Mouse (Mus musculus) stomach, embryonic 16.5 days (tissue): ENCODE data around the gene Gltpd2. TPM values are rescaled to one million over a fixed set of nuclear protein-coding genes. Genes with fewer than 3 reads are reported as not detected.
"Not testable (repeated sequence)": the region's sequence is repeated elsewhere in the genome, so short reads cannot be mapped to it uniquely, and the experiment has no call there.

Experiments
- ATAC-seq: fragments of 200-750 bp; cut with Nextera tagmentation; 2 replicates; pipeline ENCODE4 v1.8.0; 2017; ENCODE audit warnings: moderate number of reproducible peaks, moderate TSS enrichment; ENCODE audit not compliant: insufficient read depth, low FRiP score
- H3K27ac ChIP-seq: fragments of 300-500 bp; sonication (generic); 2 replicates; pipeline ENCODE4 v1.5.1; 2014; ENCODE audit warnings: low read length
- H3K27me3 ChIP-seq: fragments of 300-500 bp; sonication (generic); 2 replicates; pipeline ENCODE4 v1.6.1; 2014; ENCODE audit warnings: low read length, control low read depth, mixed read lengths; ENCODE audit not compliant: control insufficient read depth, insufficient read depth
- H3K36me3 ChIP-seq: fragments of 300-500 bp; sonication (generic); 2 replicates; pipeline ENCODE4 v1.6.1; 2014; ENCODE audit warnings: low read length; ENCODE audit not compliant: control insufficient read depth, insufficient read depth
- H3K4me1 ChIP-seq: fragments of 300-500 bp; sonication (generic); 2 replicates; pipeline ENCODE4 v1.6.1; 2014; ENCODE audit warnings: low read length, control low read depth, mixed read lengths; ENCODE audit not compliant: control insufficient read depth, insufficient read depth
- H3K4me2 ChIP-seq: fragments of 300-500 bp; sonication (generic); 2 replicates; pipeline ENCODE4 v1.6.1; 2014; ENCODE audit warnings: low read depth, low read length, mixed read lengths
- H3K4me3 ChIP-seq: fragments of 300-500 bp; sonication (generic); replicated peaks from 2 replicates; pipeline ENCODE4 v1.5.1; 2014; ENCODE audit warnings: mild to moderate bottlenecking, low read length
- H3K9ac ChIP-seq: fragments of 300-500 bp; sonication (generic); 2 replicates; pipeline ENCODE4 v1.6.1; 2014; ENCODE audit warnings: low read length
- H3K9me3 ChIP-seq: fragments of 300-500 bp; sonication (generic); replicated peaks from 2 replicates; pipeline ENCODE4 v1.6.1; 2016; ENCODE audit warnings: low read length, control low read depth; ENCODE audit not compliant: control insufficient read depth
- WGBS: fragments of 180-500 bp; shearing (Covaris S2); extraction: QIAGEN DNeasy Blood & Tissue Kit; methylation state at CpG from one replicate; pipeline ENCODE4 v1.1.7; 2014; 5-methylcytosine and 5-hydroxymethylcytosine counted together
- polyA plus RNA-seq: library from polyadenylated mRNA; unstranded; fragments of >200 nt; fragmentation: Nextera tagmentation; extraction: Ambion mirVana; gene quantifications from 2 replicates; pipeline ENCODE4 v1.2.1, GENCODE M21; 2015

The Gltpd2 gene
- polyA plus RNA-seq = 1.9 and 2.0 TPM in 2 replicates

DNA sequence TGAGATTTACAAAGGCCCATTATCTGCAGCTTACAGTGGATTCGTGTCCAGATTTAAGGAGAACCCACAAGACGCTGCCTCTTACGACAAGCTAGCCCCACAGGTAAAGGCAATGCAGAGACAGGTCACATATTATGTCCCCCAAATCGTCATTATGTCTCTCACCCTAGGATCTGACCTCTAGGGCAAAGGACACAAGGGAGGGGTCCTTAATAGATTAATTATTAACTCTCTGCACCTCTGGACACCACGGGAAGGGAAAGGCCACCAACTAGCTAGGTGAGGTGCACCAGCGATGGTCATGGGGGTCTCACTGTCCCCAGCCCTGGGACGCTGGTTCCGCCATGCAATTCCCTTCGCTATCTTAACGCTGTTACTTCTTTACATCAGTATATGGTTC lies at the start of gene Gltpd2:
Gene Gltpd2 (plus strand): TSS at position 274 of the 400 bp plus-strand sequence.
- no peaks in the 10 kb centered on the region for H3K4me1 ChIP-seq
- WGBS = 77% methylated on average over 10 of the region's 10 CpGs
- H3K4me2 ChIP-seq = peak within 1 kb of the TSS; percentile 63
- H3K27ac ChIP-seq = peak within 1 kb of the TSS; percentile 83; the same call in 1 of the 2 replicates
- no peaks in the 10 kb centered on the region for H3K36me3 ChIP-seq
- peak within 1 kb of the TSS; percentile 76 for H3K9ac ChIP-seq
- no peaks in the 10 kb centered on the region for H3K9me3 ChIP-seq
- H3K27me3 ChIP-seq = no peaks in the 10 kb centered on the region
- peak within 1 kb of the TSS; percentile 47 for H3K4me3 ChIP-seq
- ATAC-seq = no peak

DNA sequence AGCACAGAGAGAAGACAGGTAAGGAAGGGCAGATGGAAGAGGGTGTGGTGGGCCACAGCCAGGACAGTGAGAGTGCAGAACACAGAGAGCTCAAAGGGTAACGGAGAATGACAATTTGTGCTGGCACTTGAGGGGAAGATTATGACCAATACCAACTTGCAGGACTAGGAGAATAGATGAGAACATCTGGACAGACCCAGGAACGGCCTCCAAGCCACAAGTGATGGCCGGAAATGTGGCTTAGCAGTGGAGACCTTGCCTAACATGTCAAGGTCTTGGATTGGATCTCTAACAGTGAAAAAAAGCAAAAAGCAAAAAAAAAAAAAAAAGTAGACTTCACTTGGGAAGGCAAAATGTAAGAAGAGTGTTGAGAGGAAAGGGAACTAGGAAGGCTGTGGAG lies 49.2 kb upstream of the Gltpd2 start:
- Histone ChIP-seq H3K36me3 (no peaks in the 10 kb centered on the region), H3K4me1 (peaks cover 11% of the 10 kb centered on the region), H3K27me3 (peaks cover 3% of the 10 kb centered on the region; the same call in 1 of the 2 replicates), H3K27ac (no peak overlapping the region), H3K4me3 (no peak overlapping the region), H3K9me3 (no peaks in the 10 kb centered on the region), H3K4me2 (no peak overlapping the region), H3K9ac (no peak overlapping the region)
- WGBS = 88% methylated on average over 3 of the region's 3 CpGs
- ATAC-seq = no peak

DNA sequence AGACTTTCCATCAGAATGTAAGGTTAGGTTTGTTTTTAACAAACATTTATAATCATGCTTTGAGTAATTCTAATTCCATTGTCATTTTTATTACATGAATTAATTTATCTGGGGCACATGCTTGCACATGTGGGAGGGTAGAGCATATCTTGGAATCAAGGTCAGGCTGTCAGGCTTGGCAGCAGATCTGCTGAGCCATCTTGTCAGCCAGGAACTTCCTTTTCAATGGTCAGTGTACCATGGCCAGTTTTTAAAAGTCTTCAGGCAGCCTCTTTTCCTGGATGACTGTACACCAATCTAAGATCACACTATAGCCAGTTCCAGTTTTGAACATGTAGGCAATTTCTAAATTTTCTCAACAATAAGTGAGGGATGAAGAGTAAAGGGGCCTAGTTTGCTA lies 46.3 kb upstream of the Gltpd2 start:
- Histone ChIP-seq H3K27ac (no peak overlapping the region), H3K4me2 (no peak overlapping the region)

DNA sequence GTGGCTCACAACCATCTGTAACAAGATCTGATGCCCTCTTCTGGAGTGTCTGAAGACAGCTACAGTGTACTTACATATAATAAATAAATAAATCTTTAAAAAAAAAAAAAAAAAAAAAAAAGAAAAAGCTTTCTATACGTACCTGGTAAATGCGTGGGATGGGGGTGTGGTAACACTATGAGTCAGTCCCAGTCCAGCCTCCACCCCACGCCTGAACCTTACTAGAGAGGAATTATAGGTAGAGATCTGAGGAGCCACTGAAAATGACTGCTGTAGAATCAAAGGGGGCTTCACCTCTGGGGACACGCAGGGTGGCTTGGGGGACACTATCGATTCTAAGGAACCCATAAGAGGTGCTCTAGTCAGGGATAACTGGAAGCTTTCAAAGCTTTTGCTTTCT lies 45.7 kb upstream of the Gltpd2 start:
- H3K4me3 ChIP-seq, H3K27ac ChIP-seq, H3K4me2 ChIP-seq, ATAC-seq, H3K36me3 ChIP-seq, H3K9me3 ChIP-seq, H3K27me3 ChIP-seq, H3K9ac ChIP-seq, H3K4me1 ChIP-seq: not testable (repeated sequence)
- 82% methylated on average over 5 of the region's 5 CpGs for WGBS

More for the DNA sequence above, 46.3 kb upstream of the Gltpd2 start:
- Histone ChIP-seq H3K36me3 (no peaks in the 10 kb centered on the region), H3K27me3 (no peaks in the 10 kb centered on the region), H3K4me3 (no peak overlapping the region), H3K4me1 (peaks cover 4% of the 10 kb centered on the region; the same call in 1 of the 2 replicates), H3K9me3 (no peaks in the 10 kb centered on the region), H3K9ac (no peak overlapping the region)
- no peak for ATAC-seq

DNA sequence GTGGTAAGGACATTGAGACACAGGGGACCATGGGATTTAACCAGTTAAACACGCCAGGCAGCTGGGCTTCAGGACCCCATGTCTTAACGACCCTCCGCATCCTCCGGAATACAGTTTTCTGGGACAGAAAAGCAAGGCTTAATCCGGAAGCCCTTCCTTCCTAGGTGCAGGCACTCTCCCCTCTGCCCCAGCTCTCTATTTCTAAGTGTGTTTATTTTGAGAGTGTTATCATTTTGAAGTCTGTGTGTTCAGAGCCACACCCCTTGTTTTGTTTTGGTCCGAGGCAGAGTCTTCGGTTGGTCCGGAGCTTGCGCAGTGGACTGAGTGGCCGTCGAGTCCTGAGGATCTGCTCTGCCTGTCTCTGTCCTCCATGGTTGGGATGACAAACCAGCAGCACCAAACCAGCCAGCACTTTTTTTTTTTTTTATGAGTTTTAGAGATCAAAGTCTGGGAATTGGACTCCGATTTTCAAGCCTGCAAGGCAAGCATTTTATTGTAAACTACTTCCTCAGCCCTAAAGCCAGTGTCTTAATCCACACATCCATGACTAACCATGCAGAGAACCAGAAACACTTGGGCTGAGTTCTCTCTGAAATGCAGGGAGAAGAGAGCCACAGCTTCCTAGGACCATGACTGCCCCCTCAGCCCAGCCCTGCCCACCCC lies 44.0 kb upstream of the Gltpd2 start:
- Histone ChIP-seq H3K27ac (no peak overlapping the region), H3K4me1 (no peaks in the 10 kb centered on the region), H3K4me2 (0 out of 2 replicates have a peak overlapping the region, but pooled peaks have one; percentile 1), H3K9ac (no peak overlapping the region), H3K9me3 (no peaks in the 10 kb centered on the region), H3K27me3 (no peaks in the 10 kb centered on the region), H3K36me3 (no peaks in the 10 kb centered on the region), H3K4me3 (no peak overlapping the region)
- 57% methylated on average over 12 of the region's 12 CpGs for WGBS
- ATAC-seq = no peak

DNA sequence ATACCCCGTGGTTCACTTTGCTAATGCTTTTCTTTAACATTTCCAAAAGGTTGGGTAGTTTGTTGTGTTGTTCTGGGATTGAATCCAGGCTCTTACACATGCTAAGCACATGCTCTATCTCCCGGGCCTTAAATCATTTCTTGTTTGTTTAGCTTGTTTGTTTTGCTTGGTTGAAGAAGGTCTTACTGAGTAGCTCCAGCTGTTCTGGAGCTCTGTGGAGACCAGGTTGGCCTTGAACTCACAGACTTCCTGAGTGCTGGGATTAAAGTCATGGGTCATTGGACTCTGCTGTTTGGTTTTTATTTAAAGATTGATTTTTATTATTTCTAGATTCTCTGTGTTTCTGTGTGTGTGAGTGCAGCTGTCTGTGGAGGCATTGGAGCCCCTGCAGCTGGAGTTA lies 33.5 kb upstream of the Gltpd2 start:
- WGBS = 34% methylated on average over 2 of the region's 2 CpGs
- ATAC-seq = no peak
- Histone ChIP-seq H3K4me1 (no peaks in the 10 kb centered on the region), H3K36me3 (no peaks in the 10 kb centered on the region), H3K9me3 (no peaks in the 10 kb centered on the region), H3K9ac (no peak overlapping the region), H3K4me3 (no peak overlapping the region), H3K27ac (no peak overlapping the region), H3K4me2 (no peak overlapping the region), H3K27me3 (no peaks in the 10 kb centered on the region)

DNA sequence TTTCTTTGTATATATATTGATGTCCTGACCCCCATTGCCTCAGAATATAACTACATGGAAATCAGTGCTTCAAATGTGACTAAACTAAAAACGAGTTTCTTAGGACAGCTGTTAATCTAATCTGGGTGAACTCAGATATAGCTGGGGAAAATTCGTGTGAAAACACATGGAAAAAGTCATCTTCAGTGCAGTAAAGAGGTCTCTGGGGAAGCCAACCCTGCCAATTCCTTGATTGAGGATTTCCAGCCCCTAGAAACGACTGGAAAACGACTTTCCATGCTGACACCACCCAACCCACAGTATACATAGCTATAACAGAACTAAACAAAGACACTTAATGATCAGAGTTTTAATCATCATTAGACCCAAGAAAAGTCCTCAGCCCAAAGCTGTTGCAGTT lies 31.2 kb upstream of the Gltpd2 start:
- Histone ChIP-seq H3K4me2 (no peak overlapping the region), H3K4me1 (no peaks in the 10 kb centered on the region), H3K9ac (no peak overlapping the region), H3K9me3 (0 out of 2 replicates have a peak, but pooled peaks cover 3% of the 10 kb centered on the region), H3K27me3 (no peaks in the 10 kb centered on the region), H3K36me3 (no peaks in the 10 kb centered on the region), H3K27ac (no peak overlapping the region), H3K4me3 (no peak overlapping the region)
- 35% methylated on average over 4 of the region's 4 CpGs for WGBS
- no peak for ATAC-seq

DNA sequence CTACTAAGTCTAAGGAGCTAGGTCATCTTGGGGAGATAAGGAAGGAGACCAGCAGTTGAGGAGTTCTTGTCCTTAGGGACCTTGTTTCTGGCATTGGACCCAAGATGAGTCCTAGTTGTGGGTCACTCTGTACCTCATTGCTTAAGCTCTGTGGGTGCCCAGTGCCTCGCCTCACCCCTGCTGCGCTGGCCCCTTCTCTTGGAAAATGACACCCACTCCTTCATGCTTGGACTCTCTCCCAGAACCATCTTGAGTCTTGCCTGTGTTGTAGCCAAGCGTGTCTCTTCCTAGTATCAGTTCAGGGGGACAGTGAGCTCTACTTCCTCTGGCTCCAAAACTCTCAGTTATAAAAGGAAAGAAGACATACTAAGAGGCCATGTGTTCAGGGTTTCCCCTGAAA lies 29.9 kb upstream of the Gltpd2 start:
- no peak overlapping the region for H3K4me3 ChIP-seq
- H3K27me3 ChIP-seq = no peaks in the 10 kb centered on the region
- no peak for ATAC-seq
- no peak overlapping the region for H3K27ac ChIP-seq
- H3K36me3 ChIP-seq = no peaks in the 10 kb centered on the region
- 87% methylated on average over 3 of the region's 3 CpGs for WGBS
- no peaks in the 10 kb centered on the region for H3K4me1 ChIP-seq
- 0 out of 2 replicates have a peak, but pooled peaks cover 3% of the 10 kb centered on the region for H3K9me3 ChIP-seq
- no peak overlapping the region for H3K4me2 ChIP-seq
- no peak overlapping the region for H3K9ac ChIP-seq

DNA sequence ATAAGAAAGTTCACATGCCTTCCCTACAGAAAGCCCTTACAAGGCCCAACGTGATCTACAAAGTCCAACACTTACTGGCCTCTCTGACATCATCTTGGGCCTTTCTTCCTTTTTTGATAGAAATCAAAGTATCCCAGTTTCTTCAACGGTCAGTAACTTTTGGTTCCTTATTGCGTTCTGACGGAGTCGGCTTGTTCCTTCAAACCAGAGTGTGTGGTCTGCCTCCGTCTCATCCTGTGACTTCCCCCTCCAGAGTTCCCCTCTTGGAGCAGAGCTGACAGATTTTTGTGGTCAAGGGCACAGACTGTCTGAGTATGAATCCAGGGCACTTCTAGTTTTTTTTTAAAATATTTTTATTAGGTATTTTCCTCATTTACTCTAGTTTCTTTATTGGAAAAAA lies 29.3 kb upstream of the Gltpd2 start:
- no peak for ATAC-seq
- H3K4me1 ChIP-seq = no peaks in the 10 kb centered on the region
- H3K36me3 ChIP-seq = no peaks in the 10 kb centered on the region
- H3K9ac ChIP-seq = no peak overlapping the region
- 0 out of 2 replicates have a peak, but pooled peaks cover 3% of the 10 kb centered on the region for H3K9me3 ChIP-seq
- H3K4me2 ChIP-seq = no peak overlapping the region
- 82% methylated on average over 6 of the region's 6 CpGs for WGBS
- no peak overlapping the region for H3K27ac ChIP-seq
- H3K4me3 ChIP-seq = no peak overlapping the region
- no peaks in the 10 kb centered on the region for H3K27me3 ChIP-seq
